Mouse (Mus musculus) cerebellum, adult 11-12 months (tissue): ENCODE measurements around the gene Gpt2.
A peak's percentile ranks its signal among the peaks of the same experiment; 100 is the strongest.

Experiments used
- DNase-seq: peaks from one replicate; pipeline ENCODE4 v3.0.0; 2022

Gene Gpt2

DNA sequence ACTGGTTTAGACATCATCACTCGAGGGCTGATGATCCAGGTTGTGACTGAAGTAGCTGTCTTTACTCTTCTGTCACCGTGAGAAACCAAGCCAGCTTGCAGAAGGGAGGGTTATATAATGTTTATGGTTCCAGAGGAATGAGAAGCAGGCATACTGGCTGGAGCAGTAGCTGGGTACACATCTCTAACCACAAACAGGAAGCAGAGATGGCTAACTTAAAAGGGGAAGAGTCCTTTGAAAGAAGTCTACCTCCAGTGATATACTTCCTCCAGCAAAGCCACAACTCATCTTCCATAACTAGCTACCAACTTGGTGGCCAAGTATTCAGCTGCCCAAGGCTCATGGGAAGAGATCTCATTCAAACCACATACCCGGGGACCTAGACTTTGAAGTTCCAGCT is 39.1 kb downstream of the Gpt2 start:
- DNase-seq, result no peak

DNA sequence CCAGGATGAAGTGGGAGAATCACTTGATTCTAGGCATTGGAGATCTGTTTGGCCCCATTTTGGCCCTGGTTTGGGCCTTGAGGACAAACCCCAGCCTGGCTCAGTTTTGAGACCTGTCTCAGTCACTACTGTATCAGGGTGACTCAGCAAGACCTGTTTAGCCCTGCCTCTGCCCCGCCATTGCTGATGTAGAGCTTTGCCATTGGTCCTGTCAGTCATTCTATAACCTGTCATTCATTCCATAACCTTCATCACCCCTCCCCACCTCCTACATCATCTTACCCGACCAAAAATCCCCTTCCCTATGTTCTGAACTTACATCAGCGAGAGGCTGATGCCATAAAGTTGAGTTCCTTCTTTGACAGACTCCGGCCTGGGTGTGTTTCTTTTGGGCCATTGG is 40.5 kb downstream of the Gpt2 start:
- DNase-seq, result no peak

DNA sequence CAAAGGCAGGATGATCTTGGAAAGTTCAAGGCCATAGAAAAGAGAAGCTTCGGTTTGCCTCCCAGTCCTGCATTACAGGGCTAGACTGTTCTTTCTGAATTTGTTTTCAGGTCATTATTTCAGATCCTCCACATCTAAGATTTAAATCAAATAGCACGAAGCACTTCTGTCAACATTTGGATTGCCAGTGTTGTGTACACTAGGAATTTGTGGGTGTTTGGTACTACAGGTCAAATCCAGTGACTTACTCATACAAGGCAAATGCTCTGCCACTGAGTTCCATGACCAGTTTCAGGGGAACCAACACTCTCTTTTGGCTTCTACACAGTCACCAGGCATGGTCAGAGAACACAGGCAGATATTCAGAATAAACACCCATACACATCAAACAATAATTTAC is 41.1 kb downstream of the Gpt2 start:
- no peak for DNase-seq

DNA sequence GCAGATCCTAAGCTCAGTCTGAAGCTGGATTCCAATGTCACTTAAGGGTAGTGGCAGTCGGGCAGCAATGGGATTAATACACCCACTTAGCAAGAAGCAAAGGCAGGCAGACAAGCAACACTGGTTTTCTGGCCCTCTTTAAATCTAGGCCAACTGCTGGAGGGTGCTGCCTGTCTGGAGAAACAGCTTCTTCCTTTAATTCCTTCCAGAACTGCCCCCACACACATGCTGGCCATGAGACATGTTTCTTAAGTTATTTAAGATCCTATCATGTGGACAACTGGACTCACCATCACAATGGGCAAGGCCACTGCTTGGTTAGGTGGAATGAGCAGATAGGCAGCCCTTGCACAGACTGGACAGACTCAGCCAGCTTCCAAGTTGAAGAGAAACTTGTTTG is 41.8 kb downstream of the Gpt2 start:
- DNase-seq, result no peak

DNA sequence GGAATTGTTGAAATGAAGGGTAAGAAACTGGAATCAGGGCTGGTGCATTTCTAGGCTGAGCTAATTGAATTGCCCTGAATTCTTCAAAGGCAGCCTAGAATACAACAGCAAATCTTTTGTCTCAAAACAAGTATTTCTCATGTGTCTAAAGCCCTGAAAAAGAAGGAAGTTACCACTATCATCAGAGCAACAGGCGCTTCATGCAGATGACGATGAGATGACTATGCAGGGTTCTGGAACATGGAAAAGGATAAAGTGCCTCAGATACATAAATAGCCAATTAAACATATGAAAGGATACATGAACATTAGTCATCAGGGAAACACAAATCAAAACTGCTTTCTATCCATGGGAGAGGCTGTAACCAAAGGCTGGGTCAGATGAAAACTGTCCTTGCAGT is 44.0 kb downstream of the Gpt2 start:
- no peak for DNase-seq

DNA sequence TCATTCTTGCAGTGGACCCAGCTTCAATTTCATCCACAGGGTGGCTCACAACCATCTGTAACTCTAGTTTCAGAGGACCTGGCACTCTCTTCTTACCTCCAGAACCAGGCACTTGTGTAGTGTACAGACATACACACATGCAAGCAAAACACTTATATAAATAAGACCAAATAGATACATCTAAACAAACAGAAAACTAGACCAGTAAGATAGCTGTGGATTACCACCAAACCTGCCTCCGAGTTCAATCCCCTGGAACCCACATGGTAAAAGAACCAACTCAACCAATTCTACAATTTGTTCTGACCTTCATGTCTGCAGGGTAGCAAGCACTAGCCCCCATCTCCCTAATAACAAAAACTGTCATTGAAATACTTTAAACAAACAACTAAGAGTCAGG is 59.6 kb downstream of the Gpt2 start:
- no peak for DNase-seq

DNA sequence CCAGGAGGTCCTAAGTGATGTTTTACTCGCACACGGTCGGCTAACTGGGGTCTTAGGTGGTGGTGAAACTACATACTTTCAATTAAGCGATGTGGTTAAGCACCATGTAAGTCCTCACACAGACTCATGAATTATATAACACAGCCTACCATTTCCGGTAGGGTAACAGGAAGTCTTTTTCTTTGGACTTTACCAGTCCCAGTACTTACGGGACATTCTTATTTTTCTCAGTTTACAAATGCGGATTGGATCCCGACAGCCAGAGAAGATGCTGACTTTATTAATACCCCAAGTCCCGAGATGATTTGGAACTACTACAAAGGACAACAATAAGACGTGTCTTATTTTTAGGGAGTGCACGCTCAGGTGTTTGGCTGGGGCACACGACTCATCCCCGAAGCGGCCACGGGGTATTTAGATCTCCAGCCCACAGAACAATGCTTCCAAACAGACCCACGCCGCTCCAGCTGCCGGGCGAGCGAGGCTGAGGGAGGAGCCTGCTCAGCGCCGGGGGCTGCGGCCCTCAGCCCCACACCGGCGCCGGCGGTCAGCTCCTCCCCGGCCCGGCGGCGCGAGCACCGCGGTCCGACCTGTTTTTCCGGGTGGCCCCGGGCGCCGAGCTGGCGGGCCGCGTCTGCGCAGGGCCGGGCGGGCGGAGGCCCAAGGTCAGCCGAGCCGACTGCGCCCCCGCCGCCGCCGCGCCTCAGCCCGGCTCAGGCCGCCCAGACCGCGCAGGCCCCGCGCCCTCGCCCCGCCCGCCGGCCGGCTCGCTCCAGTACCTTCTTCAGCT is 62.2 kb downstream of the Gpt2 start:
- peak; percentile 31 for DNase-seq

DNA sequence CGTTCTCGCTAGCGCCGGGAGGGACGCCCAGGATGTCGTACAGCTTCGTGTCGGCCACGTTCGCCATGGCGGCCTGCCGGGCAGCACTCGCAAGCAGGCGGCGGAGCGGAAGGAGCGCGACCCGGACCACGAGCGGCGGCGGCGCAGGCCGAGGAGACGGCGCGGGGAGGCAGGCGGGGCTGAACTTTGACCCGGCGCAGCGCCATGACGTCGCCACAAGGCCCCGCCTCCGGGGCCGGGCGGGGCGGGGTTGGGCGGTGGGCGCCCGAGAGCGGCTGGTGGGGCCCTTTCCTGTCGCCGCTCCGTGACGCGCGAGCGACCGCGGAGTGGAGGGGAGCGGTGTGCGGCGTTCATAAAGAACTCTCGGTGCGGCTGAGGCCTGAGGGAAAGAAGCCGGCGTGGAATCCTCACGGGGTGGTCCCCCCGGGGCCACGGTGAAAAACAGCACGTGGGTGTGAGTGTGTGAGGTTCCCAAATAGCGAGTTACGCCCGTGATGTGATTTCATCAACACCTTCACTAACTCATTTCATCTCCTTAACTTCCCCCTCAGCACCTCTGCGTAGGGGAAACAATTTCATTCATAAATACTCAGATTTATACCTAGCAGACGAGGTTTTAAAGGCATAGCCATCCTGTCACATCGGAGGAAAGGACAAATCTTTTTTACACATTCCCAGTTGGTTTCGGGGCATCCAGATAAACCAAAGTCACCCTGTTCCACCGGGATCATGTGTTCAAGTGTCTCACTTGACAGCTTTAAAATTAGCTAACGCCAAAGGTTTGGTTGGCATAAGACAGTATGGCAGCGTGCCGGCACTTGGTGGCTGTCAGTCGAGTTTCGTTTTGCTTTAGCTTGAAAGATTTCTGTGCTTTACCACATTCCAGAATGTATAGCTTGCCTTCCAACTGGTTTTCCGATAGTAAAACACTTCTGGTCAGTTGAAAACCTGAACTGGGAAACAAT is 63.1 kb downstream of the Gpt2 start, which contains the start of gene Dnaja2:
Gene Dnaja2 (minus strand): TSS at position 164 of the 965 bp plus-strand sequence.
- peak; percentile 87 for DNase-seq

DNA sequence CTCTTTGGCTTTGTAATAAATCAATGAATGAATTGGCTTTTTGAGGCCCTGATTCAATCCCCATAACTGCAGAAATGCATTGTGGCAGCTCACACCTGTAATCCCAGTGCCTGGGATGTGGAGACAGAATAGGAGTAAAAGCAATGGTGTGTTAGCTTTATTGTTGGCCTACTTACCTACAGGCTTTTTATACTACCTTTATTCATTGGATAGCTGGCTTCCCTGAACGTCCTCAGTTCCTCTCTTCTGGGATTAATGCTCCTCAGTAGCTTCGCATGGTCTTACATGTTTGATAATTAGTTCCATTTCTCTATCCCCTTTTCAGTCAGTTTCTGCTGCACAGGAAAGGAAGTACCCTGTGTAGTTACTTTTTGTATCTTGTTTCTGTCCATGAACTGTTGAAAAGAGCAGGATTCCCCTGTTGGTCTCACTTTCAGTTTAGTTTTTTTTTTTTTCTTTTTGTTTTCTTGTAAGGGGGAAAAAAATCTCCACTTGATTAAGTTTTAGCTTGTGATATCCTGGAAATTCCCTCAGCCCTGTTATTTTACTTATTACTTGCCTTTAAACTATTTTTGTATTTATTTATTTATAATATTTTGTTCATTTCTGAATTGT is 64.7 kb downstream of the Gpt2 start:
- DNase-seq, result no peak

DNA sequence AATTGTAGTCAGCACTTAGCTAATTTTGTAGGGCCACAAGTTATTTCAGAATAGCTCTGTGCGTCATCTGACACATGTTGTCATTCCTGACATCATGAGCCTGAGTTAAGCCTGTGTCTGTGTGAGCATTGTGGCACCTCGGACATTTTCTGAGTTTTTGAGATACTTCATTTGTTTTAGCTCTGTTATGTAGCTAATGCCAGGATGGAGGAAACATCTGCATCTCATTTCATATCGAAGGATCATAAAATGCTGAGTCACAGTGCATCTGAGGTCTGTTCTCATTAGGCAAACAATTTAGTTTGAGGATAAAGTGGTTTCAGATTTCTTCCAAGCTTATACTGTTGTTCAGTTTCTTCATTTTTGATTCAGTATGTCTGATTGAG is 65.2 kb downstream of the Gpt2 start:
- no peak for DNase-seq

DNA sequence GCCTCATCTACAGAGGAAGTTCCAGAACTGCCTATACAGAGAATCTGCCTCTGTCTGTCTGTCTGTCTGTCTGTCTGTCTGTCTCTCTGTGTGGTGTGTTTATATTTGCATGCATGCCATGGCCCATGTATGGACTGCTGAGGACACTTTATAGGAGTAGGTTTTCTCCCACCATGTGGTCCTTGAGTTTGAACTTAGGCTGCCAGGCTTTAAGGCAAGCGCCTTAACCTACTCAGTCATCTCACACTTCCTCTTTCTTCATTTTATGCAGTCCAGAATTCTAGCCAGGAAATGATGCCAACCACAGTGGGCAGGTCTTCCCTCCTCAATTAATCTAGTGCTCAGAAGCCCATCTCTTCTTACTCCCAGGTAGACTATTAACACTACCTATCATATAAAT is 66.8 kb downstream of the Gpt2 start:
- no peak for DNase-seq

DNA sequence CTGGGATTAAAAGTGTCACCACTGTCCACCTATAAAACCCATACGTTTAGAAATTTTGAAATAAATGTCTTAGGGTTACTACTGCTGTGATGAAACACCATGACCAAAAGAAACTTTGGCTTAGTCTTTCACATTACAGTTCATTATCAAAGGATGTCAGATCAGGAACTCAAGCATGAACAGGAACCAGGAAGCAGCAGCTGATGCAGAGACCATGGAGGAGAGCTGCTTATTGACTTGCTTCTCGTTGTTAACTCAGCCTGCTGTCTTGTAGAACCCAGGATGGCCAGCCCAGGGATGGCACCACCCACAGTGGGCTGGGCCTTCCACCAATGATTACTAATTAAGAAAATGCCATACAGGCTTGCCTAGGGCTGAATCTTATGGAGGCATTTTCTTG is 67.6 kb downstream of the Gpt2 start:
- no peak for DNase-seq

DNA sequence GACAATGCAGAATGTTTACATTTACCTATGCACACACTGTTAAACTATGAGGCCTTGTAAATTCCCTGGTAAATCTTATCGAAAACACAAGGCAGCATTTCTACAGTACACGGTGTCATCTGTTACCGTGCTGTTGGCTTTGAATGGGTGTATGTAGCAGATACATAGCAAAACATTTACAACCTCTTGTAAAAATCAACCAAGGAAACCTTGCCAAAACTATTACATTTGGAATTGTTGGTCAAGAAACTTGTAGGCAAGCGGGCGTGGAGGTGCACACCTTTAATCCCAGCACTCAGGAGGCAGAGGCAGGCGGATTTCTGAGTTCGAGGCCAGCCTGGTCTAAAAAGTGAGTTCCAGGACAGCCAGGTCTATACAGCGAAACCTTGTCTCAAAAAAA is 71.0 kb downstream of the Gpt2 start:
- DNase-seq, result no peak

DNA sequence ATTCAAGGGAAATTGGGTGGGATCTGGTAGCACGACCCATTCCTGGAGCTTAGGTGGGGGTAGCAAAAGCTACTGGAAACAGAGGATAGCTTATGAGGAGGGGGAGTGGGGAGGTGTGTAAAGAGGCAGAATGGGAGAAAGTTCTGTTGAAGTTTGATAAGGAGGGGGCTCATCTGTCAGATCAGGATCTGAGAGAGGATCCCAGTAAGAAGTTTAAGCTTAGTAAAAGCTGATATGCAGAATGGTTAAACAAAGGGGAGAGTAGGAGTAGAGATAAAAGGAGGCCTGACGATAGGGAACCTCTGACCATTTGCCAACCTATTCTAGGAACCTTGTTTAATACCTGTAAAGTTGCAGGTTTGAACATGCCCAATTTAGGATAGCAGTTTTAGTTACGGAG is 72.8 kb downstream of the Gpt2 start:
- DNase-seq, result no peak

DNA sequence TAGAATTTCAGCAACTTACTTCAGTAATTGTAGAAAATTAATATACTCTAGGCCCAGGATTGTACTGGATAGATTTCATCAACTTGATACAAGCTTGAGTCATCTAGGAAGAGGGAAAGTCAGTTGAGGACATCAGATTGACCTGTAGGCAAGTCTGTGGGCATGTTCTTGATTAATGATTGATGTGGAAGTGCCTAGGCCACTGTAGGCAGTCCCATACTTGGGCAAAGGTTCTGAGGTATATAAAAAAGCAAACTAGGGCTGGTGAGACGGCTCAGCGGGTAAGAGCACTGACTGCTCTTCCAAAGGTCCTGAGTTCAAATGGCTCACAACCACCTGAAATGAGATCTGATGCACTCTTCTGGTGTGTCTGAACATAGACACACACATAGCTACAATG is 75.4 kb downstream of the Gpt2 start:
- DNase-seq, result no peak

DNA sequence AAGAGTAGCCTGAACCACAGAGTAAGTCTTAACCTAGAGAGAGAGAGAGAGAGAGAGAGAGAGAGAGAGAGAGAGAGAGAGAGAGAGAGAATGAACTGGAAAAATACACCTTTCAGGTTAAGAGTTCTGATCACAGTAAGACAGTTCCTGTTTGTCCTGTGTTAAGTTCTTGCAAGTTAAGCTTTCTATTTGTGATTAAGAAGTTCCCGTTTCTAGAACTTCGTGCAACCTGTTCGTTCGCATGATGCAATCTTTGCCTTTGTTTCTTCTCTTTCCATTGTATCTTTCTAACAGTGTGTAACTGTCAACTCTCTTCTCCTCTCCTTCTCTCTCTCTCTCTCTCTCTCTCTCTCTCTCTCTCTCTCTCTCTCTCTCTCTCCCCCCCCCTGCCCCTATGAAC is 78.1 kb downstream of the Gpt2 start:
- DNase-seq, result no peak

DNA sequence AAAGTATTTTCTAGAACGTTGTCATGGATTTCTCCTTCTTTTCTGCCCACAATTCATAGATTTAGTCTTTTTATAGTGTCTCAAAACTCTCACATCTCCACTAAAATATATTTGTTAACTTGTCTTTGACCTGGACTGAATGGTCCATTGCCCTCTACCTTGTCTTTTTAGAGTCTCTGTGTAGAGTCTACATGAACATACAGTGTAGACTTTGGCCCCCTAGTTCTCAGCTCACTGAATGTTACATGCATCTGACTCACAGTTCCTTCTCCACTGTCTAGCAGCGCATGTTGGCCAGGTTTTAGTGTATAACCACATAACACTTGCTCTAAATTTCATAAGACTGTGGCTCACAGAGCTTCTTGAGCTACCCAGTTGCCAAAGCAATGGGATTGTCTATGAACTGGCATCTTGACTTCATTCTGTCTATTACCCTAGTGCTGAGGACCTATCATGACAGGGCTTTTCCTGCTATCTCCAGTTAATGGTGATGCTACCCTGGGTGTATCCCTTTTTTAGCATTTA is 81.7 kb downstream of the Gpt2 start:
- no peak for DNase-seq
